19 mouse cellular contexts compared by ENCODE assay signal in the genomic region with DNA sequence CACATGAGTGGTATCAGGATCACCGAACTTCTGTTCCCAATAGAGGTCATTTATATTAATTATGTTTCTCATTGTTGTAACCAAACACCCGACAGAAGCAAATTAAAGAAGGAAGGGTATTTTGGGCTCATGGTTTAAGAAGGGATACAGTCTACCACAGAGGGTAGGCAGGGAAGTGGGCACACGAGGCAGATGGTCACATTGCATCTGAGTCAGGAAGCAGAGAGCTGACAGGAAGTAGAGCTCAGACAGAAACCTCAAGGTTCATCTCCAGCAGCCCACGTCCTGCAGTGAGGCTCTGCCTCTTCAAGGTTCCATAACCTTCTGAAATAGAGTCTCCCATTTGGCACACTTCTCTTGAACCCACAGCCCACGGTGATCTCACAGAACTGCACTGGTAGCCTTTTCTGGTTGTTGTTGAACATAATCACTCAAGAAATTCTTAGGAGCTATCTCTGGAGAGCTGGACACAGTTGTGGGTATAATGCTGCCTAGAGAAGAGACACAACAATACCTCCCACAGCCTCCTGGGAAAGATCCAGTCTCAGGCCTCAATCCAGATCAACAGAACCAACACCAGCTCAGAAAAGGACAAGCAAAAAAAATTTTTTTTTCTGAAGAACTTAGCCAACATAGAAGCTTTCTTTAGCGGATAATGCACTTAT.
DNase-seq lines count a peak whose midpoint lies in the region; ATAC-seq and TF ChIP-seq lines count a peak whose summit lies in the region.
"Had no signal": no experiment of that assay in that cellular context is flagged by ENCODE, and none has a peak within 500 bp of the region (broad histone marks: within the 10 kb centered on the region; RNA-seq: fewer than 3 reads in every experiment).

No protein-coding gene starts in this region.

- no peaks in the 10 kb centered on the region for H3K9me3 ChIP-seq in forebrain, embryonic 10.5 days
- H3K9me3 ChIP-seq: embryonic facial prominence, embryonic 10.5 days; heart, embryonic 13.5 days; hindbrain, embryonic 13.5 days; neural tube, embryonic 12.5 days had no signal

- H3K4me1 ChIP-seq in forebrain, embryonic 10.5 days, result peaks cover 12% of the 10 kb centered on the region; the same call in 1 of the 2 replicates
- H3K4me1 ChIP-seq: embryonic facial prominence, embryonic 10.5 days; neural tube, embryonic 12.5 days had no signal

- no peaks in the 10 kb centered on the region for H3K36me3 ChIP-seq in myocyte (ENCODE audit: control insufficient read depth, insufficient read depth)
- no peaks in the 10 kb centered on the region for H3K36me3 ChIP-seq in forebrain, embryonic 10.5 days (replicated peaks)
- H3K36me3 ChIP-seq: embryonic facial prominence, embryonic 10.5 days; heart, embryonic 13.5 days; hindbrain, embryonic 13.5 days; neural tube, embryonic 12.5 days had no signal

- no peaks in the 10 kb centered on the region for H3K79me2 ChIP-seq in myocyte (ENCODE audit: control insufficient read depth, insufficient read depth)

- peak; percentile 10 for DNase-seq in thymus, postnatal 0 days (ENCODE audit: low spot score)
- no peak for DNase-seq in thymus, postnatal 10 days (ENCODE audit: low spot score in 2 of 2)
- DNase-seq in brain, adult 2 months (ENCODE audit: low read depth, low spot score), result peak; percentile 65
- DNase-seq in yolk sac, embryonic 10.5 days (ENCODE audit: low spot score), result no peak
- DNase-seq in forebrain, embryonic 10.5 days (ENCODE audit: extremely low spot score, low spot score), result no peak
- DNase-seq: cerebellum, adult 9-10 months; gastrocnemius, postnatal 10 days; kidney, adult 8-10 months; kidney, postnatal 36 days; midbrain, embryonic 14.5 days; right cerebral cortex, postnatal 14 days had no signal

- no peak overlapping the region for H3ac ChIP-seq in myocyte (ENCODE audit: control insufficient read depth, insufficient read length)

- no peak overlapping the region for H3K4me3 ChIP-seq in myocyte
- no peak overlapping the region for H3K4me3 ChIP-seq in forebrain, embryonic 10.5 days
- H3K4me3 ChIP-seq: embryonic facial prominence, embryonic 10.5 days; heart, embryonic 13.5 days; hindbrain, embryonic 13.5 days; neural tube, embryonic 12.5 days had no signal

- peak overlapping the region; percentile 38 for H3K4me2 ChIP-seq in myocyte (ENCODE audit: low read depth)
- H3K4me2 ChIP-seq: heart, embryonic 13.5 days; hindbrain, embryonic 13.5 days; neural tube, embryonic 12.5 days had no signal

- no peaks in the 10 kb centered on the region for H3K27me3 ChIP-seq in myocyte (ENCODE audit: control insufficient read depth, insufficient read depth, insufficient read length)
- no peaks in the 10 kb centered on the region for H3K27me3 ChIP-seq in forebrain, embryonic 10.5 days (ENCODE audit: poor library complexity, severe bottlenecking)
- H3K27me3 ChIP-seq: heart, embryonic 13.5 days; hindbrain, embryonic 13.5 days; neural tube, embryonic 12.5 days had no signal

- H3K27ac ChIP-seq in forebrain, embryonic 10.5 days, result no peak overlapping the region
- H3K27ac ChIP-seq: embryonic facial prominence, embryonic 10.5 days; heart, embryonic 13.5 days; hindbrain, embryonic 13.5 days; neural tube, embryonic 12.5 days; stomach, postnatal 0 days had no signal

- peak; percentile 93 for ATAC-seq in granulocyte monocyte progenitor cell, adult 5-6 weeks (replicated peaks; ENCODE audit: poor library complexity, severe bottlenecking)
- ATAC-seq: lung, postnatal 0 days had no signal

- 83% methylated on average over 6 of the region's 6 CpGs for WGBS in forebrain, embryonic 10.5 days

- no peak for TF ChIP-seq POLR2A in myocyte (IDR thresholded peaks at IDR 0.05; ENCODE audit: insufficient read length, low read depth)

TF ChIP-seq in myocyte, 11 proteins besides CTCF, POLR2A, EP300 and RAD21:
- no peak for TF ChIP-seq TCF3 (IDR thresholded peaks at IDR 0.05; ENCODE audit: insufficient read length, low read depth)
- no peak for TF ChIP-seq TCF12 (IDR thresholded peaks at IDR 0.05; ENCODE audit: insufficient read depth, poor library complexity, severe bottlenecking)
- no peak for TF ChIP-seq CEBPB (IDR thresholded peaks at IDR 0.05; ENCODE audit: insufficient read depth, poor library complexity, severe bottlenecking)

Comparison
In these comparisons a context has a peak if more than half of its experiments do, and no peak if none do; other contexts are left out.
1. DNase-seq: peak in thymus, postnatal 0 days (single experiment) and brain, adult 2 months (single experiment); none in thymus, postnatal 10 days (0 of 2), yolk sac, embryonic 10.5 days (single experiment) and forebrain, embryonic 10.5 days (single experiment).